Mouse (Mus musculus) adrenal gland, adult 8-10 months (tissue): ENCODE measurements around the gene Dtd2. TPM values are rescaled to one million over a fixed set of nuclear protein-coding genes. Genes with fewer than 3 reads are reported as not detected.
A peak's percentile ranks its signal among the peaks of the same experiment; 100 is the strongest.

Source experiments
- DNase-seq: peaks from one replicate; pipeline ENCODE4 v3.0.0; 2022
- total RNA-seq, 4 experiments: library from RNA; stranded (reverse); gene quantifications; 2 replicates each; pipeline ENCODE4 v1.2.4; 2022

The Dtd2 gene
- total RNA-seq, 4 experiments from 2014 or later: 20.1 to 34.0 (median 22.3) TPM

DNA sequence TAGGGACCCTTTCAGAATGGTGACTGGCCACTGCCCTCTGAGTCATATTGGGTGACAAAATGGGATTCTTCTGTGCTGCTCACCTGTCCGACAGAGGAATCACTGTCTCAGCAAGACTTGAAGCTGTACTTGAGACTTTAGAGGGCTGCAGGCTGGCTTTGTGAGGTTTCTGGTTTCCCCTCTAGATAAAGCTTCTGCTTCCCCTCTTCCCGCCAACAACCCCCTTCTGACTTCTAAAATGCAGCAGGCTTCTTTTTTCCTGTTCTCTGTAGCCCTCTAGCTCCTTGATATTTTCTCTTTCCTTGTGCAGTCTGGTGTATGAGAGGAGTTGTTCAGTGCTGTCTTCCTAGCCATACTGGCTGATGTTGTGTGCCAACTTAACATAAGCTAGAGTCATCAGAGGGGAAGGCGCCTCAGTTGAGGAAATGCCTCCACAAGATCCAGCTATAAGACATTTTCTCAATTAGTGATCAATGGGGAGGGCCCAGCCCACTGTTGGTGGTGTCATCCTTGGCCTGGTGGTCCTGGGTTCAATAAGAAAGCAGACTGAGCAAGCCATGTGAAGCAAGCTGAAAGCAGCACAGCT is 21.0 kb downstream of the Dtd2 start:
- no peak for DNase-seq

DNA sequence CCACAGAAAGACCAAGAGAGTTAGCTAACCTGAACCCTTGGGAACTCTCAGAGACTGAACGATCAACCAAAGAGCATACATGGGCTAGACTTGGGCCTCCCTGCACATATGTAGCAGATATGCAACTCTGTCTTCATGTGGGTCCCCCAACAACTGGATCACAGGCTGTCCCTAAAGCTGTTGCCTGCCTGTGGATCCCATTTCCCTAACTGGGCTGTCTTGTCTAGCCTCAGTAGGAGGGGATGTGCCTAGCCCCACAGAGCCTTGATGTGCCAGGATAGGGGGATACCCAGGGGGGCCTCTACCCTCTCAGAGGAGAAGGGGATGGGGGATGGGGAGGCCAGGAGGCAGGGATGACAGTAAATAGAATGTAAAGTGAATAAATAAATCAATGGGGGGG is 22.7 kb downstream of the Dtd2 start:
- no peak for DNase-seq

DNA sequence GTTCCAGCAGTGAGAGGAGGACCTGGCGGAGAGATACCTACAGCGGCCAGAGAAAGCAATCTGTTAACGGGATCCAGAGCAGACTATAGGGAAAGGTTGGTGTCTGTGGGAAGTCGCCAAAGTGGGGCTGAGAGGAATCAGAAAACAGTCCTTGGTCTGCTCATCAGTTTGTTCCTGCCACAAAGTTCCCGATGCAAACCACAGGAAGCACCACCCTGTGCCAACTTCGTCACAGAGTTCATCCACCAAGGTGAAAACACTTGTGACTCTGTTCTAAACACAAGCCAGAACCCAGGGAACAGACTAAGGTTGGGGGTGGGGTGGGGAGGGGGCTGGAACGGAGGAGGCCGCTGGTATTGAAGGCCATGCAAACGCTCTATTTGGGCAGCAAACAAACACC is 29.8 kb downstream of the Dtd2 start:
- no peak for DNase-seq

GRCm38 (mm10) chr12:51974381-51974780 is 31.9 kb downstream of the Dtd2 start:
- no peak for DNase-seq

DNA sequence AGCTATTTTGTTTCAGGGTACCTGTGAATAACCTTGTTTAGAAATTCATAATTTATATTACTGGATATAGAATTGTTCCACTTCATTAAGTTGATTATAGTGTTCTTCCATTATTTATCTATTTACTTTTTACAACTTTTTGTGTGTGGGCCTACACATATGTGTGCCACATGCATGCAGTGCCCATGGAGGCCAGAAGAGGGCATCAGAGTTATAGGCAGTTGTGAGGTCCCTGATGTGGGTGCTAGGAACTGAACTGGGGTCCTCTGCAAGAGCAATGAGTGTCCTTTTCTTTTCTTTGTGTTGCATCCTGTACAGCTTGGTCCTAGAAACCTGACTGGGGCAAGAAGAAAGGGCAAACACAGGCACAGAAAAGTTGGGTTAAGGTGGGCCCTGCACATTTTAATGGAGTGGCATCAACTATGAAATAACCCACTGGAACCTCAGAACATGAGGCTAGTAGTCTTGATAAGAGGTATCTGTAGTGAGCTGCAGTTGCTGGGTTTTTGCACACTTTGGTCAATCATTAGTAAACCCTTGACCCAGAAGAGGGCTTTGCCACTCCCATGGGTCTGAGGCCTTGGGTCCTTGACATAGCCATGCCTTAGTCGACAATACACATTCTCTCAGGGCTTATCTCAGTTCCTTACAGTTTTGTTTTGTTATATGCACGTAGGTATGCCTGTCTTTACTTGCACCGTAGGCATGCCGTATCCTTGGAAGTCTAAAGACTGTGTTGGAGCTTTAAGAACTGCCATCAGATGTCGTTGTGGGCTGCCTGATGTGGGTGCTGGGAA is 33.8 kb downstream of the Dtd2 start:
- DNase-seq: no peak

GRCm38 (mm10) chr12:51971070-51971664 is 35.1 kb downstream of the Dtd2 start, which contains the start of gene Heatr5a:
TSS of gene Heatr5a (minus strand) at chr12:51971321.
- peak; percentile 87 for DNase-seq

DNA sequence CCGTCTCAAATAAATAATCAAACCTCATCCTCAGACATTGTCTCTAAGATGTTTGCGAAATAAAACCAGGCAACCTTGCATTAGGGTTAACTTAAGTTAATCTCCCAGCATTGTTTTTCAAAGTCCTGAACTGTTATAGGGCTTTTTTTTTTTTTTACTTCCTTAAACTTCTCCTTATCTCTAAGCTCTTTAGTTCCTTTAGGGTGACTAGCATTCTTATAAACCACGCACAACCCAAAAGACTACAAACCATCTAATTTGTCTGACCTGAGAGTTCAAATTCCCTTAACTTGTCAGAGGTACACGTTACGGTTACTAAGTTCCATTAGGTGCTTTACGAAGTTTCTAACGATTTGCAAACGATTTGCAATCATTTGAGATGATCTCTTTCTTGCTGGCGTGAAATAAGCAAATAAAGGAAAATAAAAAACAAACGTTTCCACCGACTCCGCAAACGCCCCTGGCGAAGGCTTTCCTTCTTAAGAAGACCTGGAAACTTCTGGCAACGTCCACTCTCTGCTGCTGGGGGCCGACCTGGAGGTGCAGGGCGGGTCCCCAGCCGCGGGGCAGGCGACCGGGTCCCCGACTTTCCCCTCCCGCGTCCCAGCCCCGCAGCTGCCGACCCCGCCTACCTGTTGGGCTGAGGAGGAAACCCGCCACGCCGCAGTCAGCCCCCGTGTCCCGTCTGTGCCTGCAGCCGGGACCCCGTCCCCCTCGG is 35.8 kb downstream of the Dtd2 start:
- DNase-seq: no peak

DNA sequence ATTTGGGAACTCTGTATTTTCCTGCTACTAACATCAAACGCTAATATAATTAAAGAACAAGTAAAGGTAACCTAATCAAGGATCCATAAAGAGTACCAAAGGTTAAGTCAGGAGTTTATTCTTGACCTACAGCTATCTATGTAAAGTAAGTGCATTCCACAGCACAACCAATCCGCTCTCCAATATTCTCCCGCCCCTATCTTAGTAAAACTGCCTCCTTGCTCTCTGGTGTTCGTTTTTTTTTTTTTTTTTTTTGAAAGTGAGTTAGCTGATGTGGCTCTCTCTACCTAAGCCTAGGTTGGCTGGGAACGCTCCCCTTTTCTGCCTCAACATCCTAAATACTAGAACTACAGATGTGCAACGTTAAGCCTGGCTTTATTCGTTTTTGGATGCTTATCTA is 36.4 kb downstream of the Dtd2 start:
- no peak for DNase-seq

DNA sequence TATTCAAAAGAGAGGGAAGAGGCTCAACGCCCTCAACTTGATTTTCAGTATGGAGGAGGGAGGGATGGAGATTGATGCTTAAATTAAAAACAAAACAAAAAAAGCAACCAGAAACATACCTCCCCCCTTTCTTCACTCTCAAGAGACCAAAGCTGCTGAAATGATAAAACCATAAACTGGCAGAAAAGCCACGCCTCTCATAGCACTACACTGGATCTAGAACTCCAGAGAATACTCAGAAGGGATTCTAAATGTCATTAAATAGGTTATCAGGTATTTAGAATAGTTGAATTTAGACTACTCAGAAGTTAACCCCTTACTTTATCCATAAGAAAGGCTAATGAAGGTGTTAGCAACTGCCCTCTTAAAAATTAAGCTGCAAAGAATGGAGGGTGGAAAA is 37.2 kb downstream of the Dtd2 start:
- no peak for DNase-seq

- DNase-seq: no peak
Measured at GRCm38 (mm10) chr12:51967915-51968595, 38.2 kb downstream of the Dtd2 start.

GRCm38 (mm10) chr12:51957626-51958025 is 48.7 kb downstream of the Dtd2 start:
- no peak for DNase-seq

DNA sequence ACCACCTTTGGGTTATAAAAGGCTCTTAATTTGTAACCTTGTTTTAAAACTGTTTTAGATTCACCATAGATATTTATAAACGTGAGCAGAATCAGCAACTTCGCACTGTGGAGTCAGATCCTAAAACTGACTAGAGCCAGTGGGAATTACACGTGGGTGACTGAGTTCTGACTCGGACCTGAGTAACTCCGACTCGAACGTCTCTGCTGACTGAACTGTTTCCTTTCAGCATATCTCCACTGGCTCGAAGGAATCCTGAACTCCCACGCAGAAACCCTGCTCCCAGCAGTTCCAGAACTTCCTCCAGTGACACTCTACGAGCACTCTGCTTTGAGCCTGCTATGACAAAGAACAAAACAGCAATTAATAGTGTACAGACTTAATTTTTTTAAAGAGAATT is 54.0 kb downstream of the Dtd2 start:
- no peak for DNase-seq

DNA sequence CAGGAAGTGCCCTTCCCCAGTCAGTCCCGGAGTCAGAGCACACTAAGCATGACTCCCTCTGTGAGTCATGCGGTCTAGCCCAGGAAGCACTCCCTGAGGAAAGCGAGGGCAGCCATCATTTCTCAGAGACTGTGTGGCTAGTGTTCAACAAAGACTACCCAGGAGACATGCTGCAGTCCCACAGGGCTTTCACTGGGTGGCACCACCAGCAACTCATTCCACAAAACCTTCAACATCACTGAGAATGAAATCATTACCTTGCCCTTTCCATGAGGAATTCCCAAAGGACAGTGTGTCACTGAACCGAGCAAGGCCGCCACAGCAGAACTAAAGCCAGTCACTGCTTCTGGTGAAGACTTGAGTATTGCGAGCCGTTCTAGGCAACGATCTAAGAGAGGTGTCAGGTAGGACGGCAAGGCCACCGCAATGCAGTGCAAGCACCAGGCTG is 58.8 kb downstream of the Dtd2 start:
- DNase-seq: peak; percentile 72

GRCm38 (mm10) chr12:51945331-51945730 is 61.0 kb downstream of the Dtd2 start:
- DNase-seq: no peak

- no peak for DNase-seq
Measured at GRCm38 (mm10) chr12:51939848-51940247, 66.5 kb downstream of the Dtd2 start.

Other genes with a start within 250 kb of the Dtd2 start
- 100 to 1,000 TPM in 1 of 4 experiments, 10 to 100 TPM in 3; 89.8 to 101 (median 93.6) TPM for gene Hectd1, start 177.0 kb downstream of the Dtd2 start, total RNA-seq
- 10 to 100 TPM; 21.4 to 27.5 (median 26.0) TPM for gene Heatr5a, start 35.2 kb downstream of the Dtd2 start, total RNA-seq
- not detected for gene Gpr33, start 21.6 kb upstream of the Dtd2 start, total RNA-seq
- gene Nubpl, start 91.2 kb upstream of the Dtd2 start, total RNA-seq: 10 to 100 TPM; 10.1 to 16.2 (median 13.7) TPM